Mouse (Mus musculus) forebrain, embryonic 14.5 days (tissue): Measurements from ENCODE around the gene Gm5072. TPM values are rescaled to one million over a fixed set of nuclear protein-coding genes. Genes with fewer than 3 reads are reported as not detected.
"Not testable (repeated sequence)": the region's sequence is repeated elsewhere in the genome, so short reads cannot be mapped to it uniquely, and the experiment has no call there.

Experiments used
- ATAC-seq: fragments of 200-750 bp; cut with Nextera tagmentation; 2 replicates; pipeline ENCODE4 v1.8.0; 2017; ENCODE audit warnings: mild to moderate bottlenecking, moderate library complexity
- DNase-seq: peaks from one replicate; pipeline ENCODE4 v3.0.0-alpha.2; 2015; ENCODE audit warnings: low spot score
- H3K27ac ChIP-seq: fragments of 300-500 bp; sonication (generic); 2 replicates; pipeline ENCODE4 v1.5.1; 2014; ENCODE audit warnings: low read depth, mild to moderate bottlenecking, control low read depth, low read length, moderate library complexity
- H3K27me3 ChIP-seq: fragments of 300-500 bp; sonication (generic); replicated peaks from 2 replicates; pipeline ENCODE4 v1.6.1; 2014; ENCODE audit warnings: low read length, control low read depth, mixed read lengths; ENCODE audit not compliant: control insufficient read depth, insufficient read depth
- H3K36me3 ChIP-seq: fragments of 300-500 bp; sonication (generic); 2 replicates; pipeline ENCODE4 v1.6.1; 2014; ENCODE audit warnings: low read length, control low read depth; ENCODE audit not compliant: control insufficient read depth, insufficient read depth
- H3K4me1 ChIP-seq: fragments of 300-500 bp; sonication (generic); 2 replicates; pipeline ENCODE4 v1.6.1; 2014; ENCODE audit warnings: antibody characterized with exemption, low read length, control low read depth; ENCODE audit not compliant: control insufficient read depth, insufficient read depth
- H3K4me2 ChIP-seq: fragments of 300-500 bp; sonication (generic); 2 replicates; pipeline ENCODE4 v1.6.1; 2014; ENCODE audit warnings: mild to moderate bottlenecking, control low read depth, low read length
- H3K4me3 ChIP-seq: fragments of 300-500 bp; sonication (generic); 2 replicates; pipeline ENCODE4 v1.5.1; 2014; ENCODE audit warnings: low read depth, low read length, control low read depth
- H3K9ac ChIP-seq: fragments of 300-500 bp; sonication (generic); 2 replicates; pipeline ENCODE4 v1.6.1; 2014; ENCODE audit warnings: mild to moderate bottlenecking, low read length, control low read depth, moderate library complexity
- H3K9me3 ChIP-seq: fragments of 300-500 bp; sonication (generic); replicated peaks from 2 replicates; pipeline ENCODE4 v1.6.1; 2016; ENCODE audit warnings: low read length, control low read depth, mixed read lengths; ENCODE audit not compliant: control insufficient read depth
- WGBS: fragments of 180-500 bp; shearing (Covaris S2); extraction: QIAGEN DNeasy Blood & Tissue Kit; methylation state at CpG from one replicate; pipeline ENCODE4 v1.1.7; 2014; 5-methylcytosine and 5-hydroxymethylcytosine counted together
- polyA plus RNA-seq: library from polyadenylated mRNA; unstranded; fragments of >200 nt; fragmentation: Nextera tagmentation; extraction: Ambion mirVana; gene quantifications from 2 replicates; pipeline ENCODE4 v1.2.1, GENCODE M21; 2014

Gene Gm5072
- polyA plus RNA-seq, result not detected in 2 replicates

- no CpG with 5 or more reads among the region's 5 CpGs for WGBS
- ATAC-seq, result not testable (repeated sequence)
Measured at GRCm38 (mm10) chrX:91392200-91392599, at the start of gene Gm5072. Gene Gm5072 (plus strand): TSS chrX:91392500.

More at GRCm38 (mm10) chrX:91392200-91392599, at the start of gene Gm5072:
- not testable (repeated sequence) for H3K9ac ChIP-seq, H3K27ac ChIP-seq, H3K27me3 ChIP-seq, H3K4me3 ChIP-seq, H3K9me3 ChIP-seq, H3K4me1 ChIP-seq, H3K4me2 ChIP-seq, DNase-seq, H3K36me3 ChIP-seq

Other genes starting within 250 kb of the Gm5072 start
- not detected in 2 replicates for gene Mageb2, start 60.8 kb upstream of the Gm5072 start, polyA plus RNA-seq
- gene Gm8914, start 87.6 kb downstream of the Gm5072 start, polyA plus RNA-seq, result not detected in 2 replicates
- not detected in 2 replicates for gene 1700084M14Rik, start 183.4 kb downstream of the Gm5072 start, polyA plus RNA-seq
- gene Gm14781, start 239.7 kb downstream of the Gm5072 start, polyA plus RNA-seq, result not detected in 2 replicates